Mouse (Mus musculus) hindbrain, embryonic 15.5 days (tissue): ENCODE results near the gene Kif5c. TPM values are rescaled to one million over a fixed set of nuclear protein-coding genes. Genes with fewer than 3 reads are reported as not detected.

Source experiments
- ATAC-seq: fragments of 200-750 bp; cut with Nextera tagmentation; 2 replicates; pipeline ENCODE4 v1.8.0; 2017; ENCODE audit warnings: low read depth, moderate number of reproducible peaks, moderate TSS enrichment; ENCODE audit not compliant: low FRiP score
- H3K27ac ChIP-seq: fragments of 300-500 bp; sonication (generic); replicated peaks from 2 replicates; pipeline ENCODE4 v1.5.1; 2015; ENCODE audit warnings: mild to moderate bottlenecking, inconsistent platforms
- H3K27me3 ChIP-seq: fragments of 300-500 bp; sonication (generic); 2 replicates; pipeline ENCODE4 v1.6.1; 2015; ENCODE audit warnings: control low read depth, inconsistent platforms
- H3K36me3 ChIP-seq: fragments of 300-500 bp; sonication (generic); 2 replicates; pipeline ENCODE4 v1.6.1; 2015; ENCODE audit warnings: control low read depth, inconsistent platforms
- H3K4me1 ChIP-seq: fragments of 300-500 bp; sonication (generic); replicated peaks from 2 replicates; pipeline ENCODE4 v1.6.1; 2015; ENCODE audit warnings: control low read depth, inconsistent platforms
- H3K4me2 ChIP-seq: fragments of 300-500 bp; sonication (generic); 2 replicates; pipeline ENCODE4 v1.6.1; 2015; ENCODE audit warnings: moderate library complexity, mild to moderate bottlenecking, inconsistent platforms
- H3K4me3 ChIP-seq: fragments of 300-500 bp; sonication (generic); 2 replicates; pipeline ENCODE4 v1.5.1; 2015; ENCODE audit warnings: mild to moderate bottlenecking, inconsistent platforms
- H3K9ac ChIP-seq: fragments of 300-500 bp; sonication (generic); 2 replicates; pipeline ENCODE4 v1.6.1; 2015; ENCODE audit warnings: inconsistent platforms
- H3K9me3 ChIP-seq: fragments of 300-500 bp; sonication (generic); 2 replicates; pipeline ENCODE4 v1.6.1; 2016; ENCODE audit warnings: control low read depth, inconsistent platforms
- WGBS: fragments of 180-500 bp; shearing (Covaris S2); methylation state at CpG from one replicate; pipeline ENCODE4 v1.1.7; 2015; 5-methylcytosine and 5-hydroxymethylcytosine counted together
- polyA plus RNA-seq: library from polyadenylated mRNA; unstranded; fragments of >200 nt; fragmentation: Nextera tagmentation; extraction: Ambion mirVana; gene quantifications from 2 replicates; pipeline ENCODE4 v1.2.1, GENCODE M21; 2015

Kif5c gene
- polyA plus RNA-seq, 1 experiment from 2014 or later: 188 TPM

- 66% methylated on average over 2 of the region's 2 CpGs for WGBS
- H3K36me3 ChIP-seq: peaks cover 54% of the 10 kb centered on the region
Observed at GRCm38 (mm10) chr2:49755054-49755453, 136.0 kb downstream of the Kif5c start.

GRCm38 (mm10) chr2:49757616-49758015, 138.5 kb downstream of the Kif5c start:
- 88% methylated on average over 7 of the region's 7 CpGs for WGBS
- Histone ChIP-seq H3K4me1 (peaks cover 6% of the 10 kb centered on the region; the same call in 1 of the 2 replicates), H3K27ac (no peak overlapping the region), H3K9me3 (no peaks in the 10 kb centered on the region), H3K4me3 (no peak overlapping the region), H3K36me3 (peaks cover 67% of the 10 kb centered on the region), H3K27me3 (no peaks in the 10 kb centered on the region), H3K9ac (no peak overlapping the region), H3K4me2 (no peak overlapping the region)
- ATAC-seq: no peak

More at GRCm38 (mm10) chr2:49755054-49755453, 136.0 kb downstream of the Kif5c start:
- no peak overlapping the region for H3K9ac ChIP-seq
- peaks cover 14% of the 10 kb centered on the region; the same call in 1 of the 2 replicates for H3K4me1 ChIP-seq
- no peak overlapping the region for H3K4me3 ChIP-seq
- no peak overlapping the region for H3K4me2 ChIP-seq
- no peak overlapping the region for H3K27ac ChIP-seq
- ATAC-seq: peak; percentile 63; the same call in 1 of the 2 replicates
- H3K9me3 ChIP-seq: no peaks in the 10 kb centered on the region
- no peaks in the 10 kb centered on the region for H3K27me3 ChIP-seq

GRCm38 (mm10) chr2:49764331-49764946, 145.3 kb downstream of the Kif5c start:
- WGBS: 55% methylated on average over 7 of the region's 7 CpGs
- Histone ChIP-seq H3K27me3 (no peaks in the 10 kb centered on the region), H3K4me2 (no peak overlapping the region), H3K36me3 (peaks cover 52% of the 10 kb centered on the region), H3K9ac (no peak overlapping the region), H3K4me1 (no peaks in the 10 kb centered on the region; the same call in 1 of the 2 replicates), H3K9me3 (no peaks in the 10 kb centered on the region), H3K27ac (peak overlapping the region; percentile 45; the same call in 1 of the 2 replicates), H3K4me3 (no peak overlapping the region)
- peak; percentile 71; the same call in 1 of the 2 replicates for ATAC-seq

- Histone ChIP-seq H3K9me3 (no peaks in the 10 kb centered on the region), H3K4me3 (no peak overlapping the region), H3K27me3 (no peaks in the 10 kb centered on the region), H3K36me3 (peaks cover 32% of the 10 kb centered on the region), H3K4me1 (no peaks in the 10 kb centered on the region; the same call in 1 of the 2 replicates), H3K27ac (no peak overlapping the region), H3K9ac (no peak overlapping the region), H3K4me2 (no peak overlapping the region)
- no peak for ATAC-seq
- WGBS: 81% methylated on average over 2 of the region's 2 CpGs
Observed at GRCm38 (mm10) chr2:49768916-49769315, 149.8 kb downstream of the Kif5c start.

- no peaks in the 10 kb centered on the region for H3K4me1 ChIP-seq
- no peaks in the 10 kb centered on the region for H3K9me3 ChIP-seq
- no peak overlapping the region for H3K4me3 ChIP-seq
- no peak overlapping the region for H3K9ac ChIP-seq
- H3K27me3 ChIP-seq: no peaks in the 10 kb centered on the region
- H3K27ac ChIP-seq: no peak overlapping the region
- peaks cover 37% of the 10 kb centered on the region for H3K36me3 ChIP-seq
- no peak overlapping the region for H3K4me2 ChIP-seq
- WGBS: 64% methylated on average over 5 of the region's 5 CpGs
- ATAC-seq: no peak
Observed at GRCm38 (mm10) chr2:49770440-49770839, 151.3 kb downstream of the Kif5c start.

- Histone ChIP-seq H3K4me2 (no peak overlapping the region), H3K9ac (no peak overlapping the region), H3K36me3 (peaks cover 33% of the 10 kb centered on the region), H3K27me3 (no peaks in the 10 kb centered on the region), H3K27ac (no peak overlapping the region), H3K9me3 (no peaks in the 10 kb centered on the region), H3K4me3 (no peak overlapping the region), H3K4me1 (no peaks in the 10 kb centered on the region)
- 72% methylated on average over 11 of the region's 11 CpGs for WGBS
- ATAC-seq: no peak
Observed at GRCm38 (mm10) chr2:49771172-49771571, 152.1 kb downstream of the Kif5c start.

- H3K27ac ChIP-seq: no peak overlapping the region
- 81% methylated on average over 10 of the region's 10 CpGs for WGBS
- H3K4me2 ChIP-seq: no peak overlapping the region
- no peak for ATAC-seq
- H3K9me3 ChIP-seq: no peaks in the 10 kb centered on the region
- peaks cover 24% of the 10 kb centered on the region for H3K36me3 ChIP-seq
- H3K4me1 ChIP-seq: no peaks in the 10 kb centered on the region
- no peak overlapping the region for H3K4me3 ChIP-seq
- no peak overlapping the region for H3K9ac ChIP-seq
- H3K27me3 ChIP-seq: no peaks in the 10 kb centered on the region
Observed at GRCm38 (mm10) chr2:49773194-49773931, 154.3 kb downstream of the Kif5c start.

- no peak overlapping the region for H3K4me3 ChIP-seq
- H3K27ac ChIP-seq: no peak overlapping the region
- H3K27me3 ChIP-seq: no peaks in the 10 kb centered on the region
- peaks cover 23% of the 10 kb centered on the region for H3K36me3 ChIP-seq
- ATAC-seq: no peak
- no peaks in the 10 kb centered on the region for H3K9me3 ChIP-seq
- H3K4me1 ChIP-seq: no peaks in the 10 kb centered on the region
- H3K9ac ChIP-seq: no peak overlapping the region
- no peak overlapping the region for H3K4me2 ChIP-seq
Observed at GRCm38 (mm10) chr2:49774180-49774579, 155.1 kb downstream of the Kif5c start.

GRCm38 (mm10) chr2:49775187-49775586, 156.1 kb downstream of the Kif5c start:
- WGBS: 95% methylated on average over 4 of the region's 4 CpGs
- Histone ChIP-seq H3K4me1 (no peaks in the 10 kb centered on the region), H3K4me2 (no peak overlapping the region), H3K27ac (no peak overlapping the region), H3K27me3 (no peaks in the 10 kb centered on the region), H3K4me3 (no peak overlapping the region), H3K9me3 (no peaks in the 10 kb centered on the region), H3K9ac (no peak overlapping the region), H3K36me3 (peaks cover 17% of the 10 kb centered on the region)
- ATAC-seq: no peak

- Histone ChIP-seq H3K9me3 (no peaks in the 10 kb centered on the region), H3K4me1 (no peaks in the 10 kb centered on the region), H3K4me2 (no peak overlapping the region), H3K36me3 (peaks cover 17% of the 10 kb centered on the region), H3K27me3 (no peaks in the 10 kb centered on the region), H3K27ac (no peak overlapping the region), H3K4me3 (no peak overlapping the region), H3K9ac (no peak overlapping the region)
- ATAC-seq: no peak
Observed at GRCm38 (mm10) chr2:49775735-49776134, 156.6 kb downstream of the Kif5c start.

- Histone ChIP-seq H3K4me1 (no peaks in the 10 kb centered on the region), H3K27me3 (no peaks in the 10 kb centered on the region), H3K9ac (no peak overlapping the region), H3K4me3 (no peak overlapping the region), H3K36me3 (peaks cover 13% of the 10 kb centered on the region), H3K9me3 (no peaks in the 10 kb centered on the region), H3K4me2 (no peak overlapping the region), H3K27ac (no peak overlapping the region)
- WGBS: 84% methylated on average over 4 of the region's 4 CpGs
- ATAC-seq: no peak
Observed at GRCm38 (mm10) chr2:49776407-49776806, 157.3 kb downstream of the Kif5c start.

- Histone ChIP-seq H3K9ac (peak within 1 kb of the TSS; percentile 65), H3K4me1 (peaks cover 12% of the 10 kb centered on the region), H3K27me3 (peaks cover 28% of the 10 kb centered on the region), H3K4me2 (peak within 1 kb of the TSS; percentile 100), H3K36me3 (no peaks in the 10 kb centered on the region), H3K9me3 (no peaks in the 10 kb centered on the region), H3K4me3 (peak within 1 kb of the TSS; percentile 55), H3K27ac (no peak within 1 kb of the TSS)
- WGBS: under 1% methylated on average over 78 of the region's 79 CpGs
- ATAC-seq: peak; percentile 64
Observed at GRCm38 (mm10) chr2:49787376-49788050, 168.4 kb downstream of the Kif5c start, which contains the start of gene Lypd6b. Gene Lypd6b, plus strand, starts transcription at chr2:49787688.
